Mouse (Mus musculus) c-Kit-positive CD71-positive TER-119-negative erythroid progenitor cells, embryonic 14.5 days (primary cell): ENCODE data around the gene Nek10.
"Not testable (repeated sequence)": the region's sequence is repeated elsewhere in the genome, so short reads cannot be mapped to it uniquely, and the experiment has no call there.

Experiments
- DNase-seq: peaks from one replicate; pipeline ENCODE4 v3.0.0-alpha.2; 2013; ENCODE audit warnings: low read depth

Nek10 gene

GRCm38 (mm10) chr14:14987403-14987802, 184.2 kb downstream of the Nek10 start:
- no peak for DNase-seq

- no peak for DNase-seq
Observed at GRCm38 (mm10) chr14:14991642-14992041, 188.4 kb downstream of the Nek10 start.

- DNase-seq, result no peak
Observed at GRCm38 (mm10) chr14:15011408-15011807, 208.2 kb downstream of the Nek10 start.

GRCm38 (mm10) chr14:15014799-15015198, 211.6 kb downstream of the Nek10 start:
- DNase-seq, result no peak

- not testable (repeated sequence) for DNase-seq
Observed at GRCm38 (mm10) chr14:15030626-15031025, 227.4 kb downstream of the Nek10 start.

GRCm38 (mm10) chr14:15034638-15035037, 231.4 kb downstream of the Nek10 start:
- not testable (repeated sequence) for DNase-seq

GRCm38 (mm10) chr14:15048186-15048585, 245.0 kb downstream of the Nek10 start:
- no peak for DNase-seq

- no peak for DNase-seq
Observed at GRCm38 (mm10) chr14:15061496-15061895, 258.3 kb downstream of the Nek10 start.
